Mouse (Mus musculus) embryo, embryonic 10.5 days (tissue): ENCODE measurements around the gene Wdr60.

Experiments used
- DNase-seq: peaks from one replicate; pipeline ENCODE4 v3.0.0-alpha.2; 2015; ENCODE audit warnings: low spot score

Wdr60 gene

GRCm38 (mm10) chr12:116265275-116265674, 2.5 kb upstream of the Wdr60 start:
- no peak for DNase-seq

- no peak for DNase-seq
These were observed 1.9 kb upstream of the Wdr60 start for GRCm38 (mm10) chr12:116264756-116265155.

GRCm38 (mm10) chr12:116258321-116258720, 4.5 kb downstream of the Wdr60 start:
- no peak for DNase-seq

GRCm38 (mm10) chr12:116255636-116256035, 7.2 kb downstream of the Wdr60 start:
- DNase-seq, result no peak

- DNase-seq, result no peak
These were observed 8.2 kb downstream of the Wdr60 start for GRCm38 (mm10) chr12:116254652-116255051.

- DNase-seq, result no peak
These were observed 18.2 kb downstream of the Wdr60 start for GRCm38 (mm10) chr12:116244601-116245000.

- DNase-seq, result no peak
These were observed 24.0 kb downstream of the Wdr60 start for GRCm38 (mm10) chr12:116238803-116239202.

- no peak for DNase-seq
These were observed 24.5 kb downstream of the Wdr60 start for GRCm38 (mm10) chr12:116238370-116238769.

- no peak for DNase-seq
These were observed 26.2 kb downstream of the Wdr60 start for GRCm38 (mm10) chr12:116236658-116237057.

- peak; percentile 1 for DNase-seq
These were observed 27.5 kb downstream of the Wdr60 start for GRCm38 (mm10) chr12:116235356-116235755.

- no peak for DNase-seq
These were observed 30.8 kb downstream of the Wdr60 start for GRCm38 (mm10) chr12:116232061-116232460.

GRCm38 (mm10) chr12:116231612-116232011, 31.2 kb downstream of the Wdr60 start:
- no peak for DNase-seq

- DNase-seq, result no peak
These were observed 33.4 kb downstream of the Wdr60 start for GRCm38 (mm10) chr12:116229451-116229850.

GRCm38 (mm10) chr12:116226289-116227057, 36.3 kb downstream of the Wdr60 start:
- no peak for DNase-seq

GRCm38 (mm10) chr12:116223107-116223506, 39.7 kb downstream of the Wdr60 start:
- DNase-seq, result no peak

- no peak for DNase-seq
These were observed 55.3 kb downstream of the Wdr60 start for GRCm38 (mm10) chr12:116207486-116207885.

GRCm38 (mm10) chr12:116205726-116206125, 57.1 kb downstream of the Wdr60 start:
- no peak for DNase-seq

- peak; percentile 72 for DNase-seq
These were observed 60.4 kb downstream of the Wdr60 start for GRCm38 (mm10) chr12:116202176-116202981.

- DNase-seq, result no peak
These were observed 64.0 kb downstream of the Wdr60 start for GRCm38 (mm10) chr12:116198791-116199190.

GRCm38 (mm10) chr12:116196221-116196620, 66.6 kb downstream of the Wdr60 start:
- DNase-seq, result no peak

- no peak for DNase-seq
These were observed 68.2 kb downstream of the Wdr60 start for GRCm38 (mm10) chr12:116194641-116195040.

- peak; percentile 6 for DNase-seq
These were observed 68.9 kb downstream of the Wdr60 start for GRCm38 (mm10) chr12:116193952-116194351.
